Mouse (Mus musculus): ENCODE results near the gene Tet3.

Gene Tet3

DNA sequence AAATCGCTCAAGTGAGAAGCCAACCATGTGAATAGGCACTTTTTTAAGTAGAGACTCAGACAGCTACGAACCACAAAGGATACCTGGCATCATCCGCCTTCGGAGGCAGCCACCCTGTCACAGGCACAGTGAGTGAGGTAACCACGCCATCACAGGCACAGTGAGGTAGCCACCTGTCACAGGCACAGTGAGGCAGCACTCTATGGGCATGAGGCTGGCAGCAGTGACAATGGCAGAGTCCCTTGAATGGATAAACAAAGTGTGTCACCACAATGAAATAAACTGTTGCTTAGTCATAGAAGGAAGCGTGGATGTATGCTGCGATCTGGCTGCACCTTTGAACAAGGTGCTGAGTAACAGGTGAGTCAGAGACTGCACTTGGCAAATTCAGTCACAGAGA lies 19.7 kb upstream of the Tet3 start:
- no peak for DNase-seq (ENCODE audit: low spot score in 2 of 2)

- DNase-seq (ENCODE audit: low spot score in 2 of 2), result no peak
These were observed 19.3 kb upstream of the Tet3 start for GRCm38 (mm10) chr6:83478217-83478616.

- DNase-seq (ENCODE audit: low spot score in 2 of 2), result no peak
These were observed 16.5 kb upstream of the Tet3 start for GRCm38 (mm10) chr6:83475431-83475830.

GRCm38 (mm10) chr6:83473240-83473639 lies 14.4 kb upstream of the Tet3 start:
- DNase-seq (ENCODE audit: low spot score in 2 of 2), result peak in 1 of 2 experiments; percentile 37

GRCm38 (mm10) chr6:83471739-83472138 lies 12.9 kb upstream of the Tet3 start:
- no peak for DNase-seq (ENCODE audit: low spot score in 2 of 2)

DNA sequence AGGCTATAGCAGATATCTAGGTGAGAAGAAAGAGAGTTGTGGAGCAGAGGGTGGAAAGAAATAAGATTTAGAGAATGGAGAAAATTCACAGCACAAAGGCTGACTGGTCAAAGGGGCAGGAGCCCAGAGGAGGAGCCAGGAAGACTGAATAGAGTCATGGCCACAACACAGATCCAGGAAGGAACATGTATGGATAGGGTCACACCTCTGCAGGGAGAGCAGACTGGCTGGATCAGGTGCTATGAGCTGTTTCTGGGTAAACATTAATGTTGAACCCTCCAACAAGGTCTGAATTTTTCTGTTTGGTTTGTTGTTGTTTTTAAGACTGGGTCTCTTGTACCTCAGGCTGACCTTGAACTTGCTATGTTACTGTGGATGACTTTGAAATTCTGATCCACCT lies 5.1 kb upstream of the Tet3 start:
- DNase-seq (ENCODE audit: low spot score in 2 of 2), result no peak

DNA sequence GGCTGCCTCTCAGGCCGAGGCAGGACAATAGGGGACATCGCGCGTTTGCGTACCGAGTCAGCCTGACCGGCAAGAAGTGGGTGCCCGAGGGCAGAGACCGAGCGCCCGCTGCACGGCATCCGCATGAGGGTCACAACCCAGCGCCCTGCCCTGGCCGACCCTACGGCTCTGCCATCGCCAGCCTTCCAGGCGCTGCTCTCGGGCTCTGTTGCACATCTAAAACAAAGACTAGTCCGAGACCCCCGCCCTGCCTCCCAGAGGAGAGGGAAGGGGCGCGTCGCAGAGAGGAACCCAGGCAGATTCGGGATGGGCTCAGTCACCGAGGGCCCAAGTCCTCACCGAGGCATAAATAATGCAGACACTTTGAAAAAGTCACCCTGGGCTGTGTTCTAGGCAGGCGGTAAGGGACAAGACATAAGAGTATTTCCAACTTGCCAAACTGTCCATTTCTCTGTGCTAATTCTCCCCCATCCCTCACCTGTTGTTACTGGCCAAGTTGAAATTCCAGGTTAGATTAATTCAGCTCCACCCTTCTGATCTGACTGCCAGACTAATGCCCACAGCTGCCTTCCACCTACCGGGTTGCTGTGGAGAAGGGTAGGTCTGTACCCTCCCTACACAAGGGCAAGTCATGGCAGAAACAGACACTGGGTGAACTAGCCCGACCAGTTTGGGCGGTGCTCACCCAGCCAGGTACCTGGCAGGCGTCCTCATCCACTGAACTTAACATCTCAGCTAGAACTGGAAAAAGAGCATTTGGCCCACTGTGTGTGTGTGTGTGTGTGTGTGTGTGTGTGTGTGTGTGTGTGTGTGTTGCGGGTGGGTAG lies 1.7 kb downstream of the Tet3 start:
- no peak for DNase-seq (ENCODE audit: low spot score in 2 of 2)

DNA sequence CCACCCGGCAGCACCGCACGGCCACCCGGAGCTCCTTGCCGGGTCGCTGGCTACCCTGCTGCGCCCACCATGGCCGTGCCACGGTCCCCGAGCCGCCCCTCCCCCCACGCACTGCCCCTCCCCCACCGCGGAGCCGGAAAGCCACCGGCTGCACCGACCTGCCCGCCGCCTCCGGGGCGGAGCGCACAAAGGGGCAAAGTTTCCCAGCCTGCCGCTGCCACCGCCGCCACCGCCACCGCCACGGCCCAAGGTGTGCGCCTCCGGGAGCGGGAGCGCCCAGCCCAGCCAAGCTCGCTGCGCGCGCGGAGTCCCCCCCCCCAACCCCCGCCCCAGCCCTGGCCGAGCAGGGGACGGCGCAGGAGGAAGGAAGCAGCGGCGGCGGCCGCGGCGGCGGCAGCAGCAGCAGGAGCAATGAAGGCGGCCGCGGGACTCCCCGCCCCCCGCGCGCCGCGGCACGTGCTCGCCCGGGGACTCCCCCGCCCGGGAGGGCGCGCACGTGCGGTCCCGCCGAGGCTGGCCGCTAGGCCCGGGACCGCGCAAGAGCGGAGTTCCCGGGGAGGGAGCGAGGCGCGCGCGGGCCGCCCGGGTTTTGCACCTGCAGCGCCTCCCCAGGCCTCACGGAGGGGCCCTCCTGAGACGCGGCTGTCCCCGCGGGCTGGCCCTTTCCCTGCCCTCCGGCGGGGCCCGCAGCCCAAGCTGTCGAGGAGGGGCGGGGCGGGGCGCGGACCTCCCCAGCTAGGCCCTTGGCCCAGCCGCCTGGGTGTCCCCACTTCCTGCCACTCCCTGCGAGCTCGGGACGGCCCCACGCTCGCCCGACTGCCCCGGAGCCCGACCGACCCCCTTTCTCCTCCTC lies 2.5 kb downstream of the Tet3 start:
- peak; percentile 81 to 83 for DNase-seq (ENCODE audit: low spot score in 2 of 2)

GRCm38 (mm10) chr6:83455328-83456130 lies 3.4 kb downstream of the Tet3 start:
- DNase-seq (ENCODE audit: low spot score in 2 of 2), result peak in 1 of 2 experiments; percentile 61

GRCm38 (mm10) chr6:83453706-83454105 lies 5.2 kb downstream of the Tet3 start:
- DNase-seq (ENCODE audit: low spot score in 2 of 2), result peak in 1 of 2 experiments; percentile 27

DNA sequence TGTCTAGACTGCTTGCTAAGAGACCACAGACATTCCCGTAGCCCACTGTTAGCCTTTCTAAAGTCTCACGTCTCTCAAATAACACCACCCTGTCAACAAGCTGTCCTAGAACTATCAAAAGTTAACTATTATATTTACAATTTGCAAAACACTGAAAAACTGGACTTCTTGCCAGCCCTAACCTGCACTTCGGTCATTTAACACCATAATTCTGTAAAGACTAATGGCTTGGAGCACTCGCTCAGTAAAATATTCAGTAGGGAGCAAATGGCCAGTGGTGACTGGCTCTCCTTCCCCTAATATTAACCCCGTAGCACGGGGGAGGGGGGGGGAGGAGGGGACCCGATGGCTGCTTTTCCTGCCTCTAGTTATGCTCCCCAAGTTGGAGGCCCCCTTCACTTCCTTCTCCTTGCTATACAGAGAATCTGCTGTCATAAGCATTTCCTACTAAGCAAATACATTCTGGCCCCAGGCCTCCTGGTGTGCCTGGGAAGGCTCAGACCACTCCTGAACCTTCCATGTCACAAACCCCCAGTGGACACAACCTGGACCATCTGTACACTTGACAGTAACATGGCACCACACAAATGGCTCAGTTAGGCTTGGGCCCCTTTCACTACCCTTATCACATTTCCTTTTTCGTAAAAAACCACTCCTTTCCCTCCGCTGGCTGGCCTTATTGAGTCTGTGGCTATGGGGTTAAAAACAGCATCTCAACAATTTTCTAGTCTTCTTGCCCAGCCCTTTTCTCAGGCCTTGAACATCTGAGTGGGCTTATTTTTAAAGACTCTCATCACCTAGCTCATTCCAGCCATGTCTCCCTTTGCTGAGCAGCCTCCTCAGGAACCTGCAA lies 8.2 kb downstream of the Tet3 start:
- DNase-seq (ENCODE audit: low spot score in 2 of 2), result no peak

GRCm38 (mm10) chr6:83449440-83449839 lies 9.4 kb downstream of the Tet3 start:
- no peak for DNase-seq (ENCODE audit: low spot score in 2 of 2)

DNA sequence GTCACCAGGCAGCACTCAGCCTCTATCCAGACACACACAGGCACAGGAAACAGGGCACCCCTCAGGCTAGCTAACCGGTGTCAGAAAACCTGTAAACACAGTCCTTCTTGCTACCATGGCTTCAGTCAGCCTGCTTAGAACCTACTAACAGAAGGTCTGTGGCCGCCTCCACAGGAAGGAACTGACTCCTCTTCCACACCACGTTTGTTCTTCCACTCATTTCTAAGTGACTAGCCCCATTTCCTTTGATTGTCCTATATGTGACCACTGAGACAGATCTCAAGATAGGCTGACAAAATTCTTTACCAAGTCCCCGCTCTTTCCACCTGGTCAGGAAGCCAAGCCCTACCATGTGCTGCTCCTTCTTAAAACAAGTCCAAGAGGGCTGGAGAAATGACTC lies 10.0 kb downstream of the Tet3 start:
- no peak for DNase-seq (ENCODE audit: low spot score in 2 of 2)

GRCm38 (mm10) chr6:83447031-83447430 lies 11.9 kb downstream of the Tet3 start:
- no peak for DNase-seq (ENCODE audit: low spot score in 2 of 2)

GRCm38 (mm10) chr6:83445796-83446195 lies 13.1 kb downstream of the Tet3 start:
- DNase-seq (ENCODE audit: low spot score in 2 of 2), result no peak

- DNase-seq (ENCODE audit: low spot score in 2 of 2), result peak in 1 of 2 experiments; percentile 57
These were observed 15.2 kb downstream of the Tet3 start for GRCm38 (mm10) chr6:83443441-83444340.

- DNase-seq (ENCODE audit: low spot score in 2 of 2), result no peak
These were observed 16.2 kb downstream of the Tet3 start for GRCm38 (mm10) chr6:83442639-83443038.

- DNase-seq (ENCODE audit: low spot score in 2 of 2), result peak; percentile 82 to 90
These were observed 17.4 kb downstream of the Tet3 start for GRCm38 (mm10) chr6:83441259-83442061.

All from spleen, postnatal 10 days (tissue).